Mouse (Mus musculus) heart, postnatal 10 days (tissue): ENCODE results near the gene Erp27. TPM values are rescaled to one million over a fixed set of nuclear protein-coding genes. Genes with fewer than 3 reads are reported as not detected.

Source experiments
- DNase-seq, 2 experiments: peaks; one replicate each; pipeline ENCODE4 v3.0.0; 2021
- intact Hi-C: fragments of 180-260 bp; cut with DNase I; formaldehyde crosslinking; loops from one replicate; pipeline ENCODE4 v1.15.1; 2025
- total RNA-seq, 2 experiments: library from RNA; stranded (reverse); gene quantifications; 2 replicates each; pipeline ENCODE4 v1.2.3; 2021

The Erp27 gene
- total RNA-seq, 2 experiments from 2014 or later: not detected

DNA sequence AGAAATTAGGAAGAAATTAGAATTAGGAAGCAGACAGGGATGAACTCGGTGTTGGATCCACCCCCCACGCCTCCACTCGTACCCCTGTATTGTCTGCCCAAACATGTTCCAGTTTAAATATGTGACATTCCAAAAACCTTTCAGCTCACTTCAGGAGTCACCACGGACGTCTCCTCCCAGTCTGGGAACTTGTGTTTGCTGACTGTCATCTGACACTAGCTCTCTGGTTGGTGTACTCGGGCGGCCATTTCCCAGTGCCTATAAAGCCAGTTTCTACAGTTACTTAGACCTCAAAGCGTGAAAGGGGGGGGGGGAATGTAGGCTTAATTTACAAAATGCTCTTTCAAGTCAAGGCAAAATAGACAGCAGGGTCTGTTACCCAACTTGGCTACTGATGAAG lies 40.3 kb downstream of the Erp27 start:
- intact Hi-C loops: no loop called here
- no peak for DNase-seq

DNA sequence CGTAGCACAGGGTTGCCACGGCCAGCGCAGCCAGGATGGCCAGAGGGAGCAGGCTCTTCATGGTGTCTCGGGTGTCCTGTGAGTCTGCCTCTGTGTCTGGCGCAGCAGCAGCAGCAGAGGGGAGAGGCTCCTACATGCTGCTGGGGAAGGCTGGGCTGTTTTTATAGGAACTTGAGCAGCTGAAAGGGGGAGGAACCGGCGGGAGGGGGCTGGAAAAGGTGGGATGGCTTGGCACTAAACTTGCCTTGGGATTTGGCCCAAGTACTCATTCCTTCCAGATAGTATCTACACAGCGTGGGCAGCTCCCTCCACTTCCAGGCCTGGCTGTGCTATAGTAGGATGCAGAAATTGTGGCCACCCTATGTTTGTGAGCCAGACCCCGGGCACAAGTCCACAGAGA lies 46.3 kb downstream of the Erp27 start, which contains the start of gene Mgp:
Mgp (minus strand) TSS at position 154 of the 400 bp plus-strand sequence.
- peak; percentile 66 to 68 for DNase-seq
- intact Hi-C loops: no loop called here

DNA sequence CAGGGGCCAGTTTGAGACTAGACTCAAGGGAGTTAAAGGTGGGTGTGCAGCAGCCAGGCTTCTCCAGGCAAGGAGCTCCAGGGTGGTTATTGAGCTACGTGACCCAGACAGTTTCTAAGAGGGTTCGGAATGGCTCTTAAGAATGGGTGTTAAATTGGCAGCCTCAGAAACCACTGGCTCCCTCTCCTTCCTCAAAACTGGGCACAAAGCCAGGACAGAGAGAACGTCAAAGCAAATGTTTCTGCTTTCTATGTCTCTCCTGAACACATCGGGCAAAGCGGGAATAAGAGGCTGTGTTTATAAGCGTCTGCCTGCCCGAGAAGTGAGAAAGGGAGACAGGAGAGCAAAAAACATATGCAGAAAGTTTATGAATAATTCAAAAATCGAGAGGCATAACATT lies 47.4 kb downstream of the Erp27 start:
- intact Hi-C loops: no loop called here
- DNase-seq: peak; percentile 50 to 53

DNA sequence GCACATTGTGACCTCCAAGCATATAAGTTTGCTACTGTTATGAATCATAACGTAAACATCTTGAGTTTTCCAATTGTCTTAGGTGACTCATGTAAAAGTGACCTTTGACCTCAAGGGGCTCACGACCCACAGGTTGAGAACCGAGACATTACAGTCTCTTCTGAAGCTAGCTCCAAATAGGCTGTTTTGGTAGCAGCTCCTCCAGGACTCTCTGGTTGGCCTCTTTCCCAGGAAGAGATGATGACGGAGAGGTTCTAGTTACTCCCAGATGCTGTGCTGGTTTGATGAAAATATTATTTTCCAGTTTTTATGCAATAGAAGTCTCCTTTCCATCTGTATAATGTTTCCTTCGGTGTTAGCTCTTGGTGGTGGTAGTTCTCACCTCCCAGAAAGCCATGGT lies 53.1 kb downstream of the Erp27 start:
- intact Hi-C loops: loop anchor here (10.0 kb wide), 1 partner anchor 296 kb away; no protein-coding TSS in a partner anchor
- no peak for DNase-seq

DNA sequence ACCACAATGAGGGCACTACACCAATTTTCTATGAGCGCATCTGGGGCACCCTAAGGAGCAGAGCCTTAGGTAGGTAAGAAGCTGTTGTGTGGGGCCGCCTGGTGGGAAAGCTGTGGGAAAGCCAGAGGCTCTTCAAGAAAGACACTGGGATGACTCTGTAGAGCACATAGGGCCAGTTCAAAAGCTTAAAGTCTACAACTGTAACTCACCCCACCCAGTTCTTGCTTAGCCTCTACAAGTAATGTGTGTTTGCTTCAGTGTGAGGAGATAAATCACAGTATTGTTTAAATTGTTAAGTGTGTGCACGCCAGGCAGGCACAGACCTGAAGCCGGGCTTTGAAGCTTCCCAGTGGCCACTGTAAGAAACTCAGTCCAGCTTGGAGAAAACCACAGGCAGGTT lies 55.8 kb downstream of the Erp27 start:
- no peak for DNase-seq
- intact Hi-C loops: loop anchor here (10.0 kb wide), 1 partner anchor 299 kb away; no protein-coding TSS in a partner anchor

DNA sequence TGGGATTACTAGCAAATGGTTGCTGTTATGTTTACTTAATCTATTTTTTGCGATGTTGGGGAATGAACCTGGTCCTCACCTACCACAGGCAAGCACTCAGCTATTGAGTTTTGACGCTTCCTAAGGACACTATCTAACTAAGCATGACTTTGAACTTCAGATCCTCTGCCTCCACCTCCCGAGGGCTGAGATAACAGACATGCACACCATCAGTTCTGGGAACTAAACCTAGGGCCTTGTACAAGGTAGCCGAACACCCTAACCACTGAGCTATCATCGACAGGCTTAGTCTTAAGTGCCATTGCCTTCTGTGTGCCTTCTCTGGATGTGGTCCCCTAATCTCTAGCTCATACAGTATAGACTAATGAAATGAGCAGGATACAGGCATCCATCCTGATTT lies 56.6 kb downstream of the Erp27 start:
- intact Hi-C loops: loop anchor here (10.0 kb wide), 1 partner anchor 299 kb away; no protein-coding TSS in a partner anchor
- DNase-seq: no peak

DNA sequence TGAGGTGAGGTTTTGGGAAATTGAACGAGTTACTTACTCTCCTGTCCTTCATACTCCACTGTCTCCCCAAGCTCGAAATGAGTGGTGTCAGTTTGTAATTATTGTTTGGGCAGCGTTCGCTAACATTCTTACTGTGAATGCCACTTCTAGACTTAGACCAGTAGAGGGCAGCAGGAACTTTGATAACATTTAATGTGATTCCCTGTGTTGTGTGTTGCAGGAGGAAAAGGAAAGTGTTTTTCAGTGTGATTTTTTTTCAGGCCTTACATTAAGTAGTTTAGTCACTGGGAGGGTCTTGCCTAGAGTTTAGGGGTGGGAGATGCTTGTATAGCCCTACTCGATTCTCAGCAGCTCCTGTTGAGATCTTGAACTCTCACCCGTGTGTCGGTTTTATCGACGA lies 61.0 kb downstream of the Erp27 start:
- intact Hi-C loops: loop anchor here (1.0 to 10.0 kb wide), 4 partner anchors 59 to 304 kb away; no protein-coding TSS in a partner anchor
- DNase-seq: peak; percentile 55 to 68

DNA sequence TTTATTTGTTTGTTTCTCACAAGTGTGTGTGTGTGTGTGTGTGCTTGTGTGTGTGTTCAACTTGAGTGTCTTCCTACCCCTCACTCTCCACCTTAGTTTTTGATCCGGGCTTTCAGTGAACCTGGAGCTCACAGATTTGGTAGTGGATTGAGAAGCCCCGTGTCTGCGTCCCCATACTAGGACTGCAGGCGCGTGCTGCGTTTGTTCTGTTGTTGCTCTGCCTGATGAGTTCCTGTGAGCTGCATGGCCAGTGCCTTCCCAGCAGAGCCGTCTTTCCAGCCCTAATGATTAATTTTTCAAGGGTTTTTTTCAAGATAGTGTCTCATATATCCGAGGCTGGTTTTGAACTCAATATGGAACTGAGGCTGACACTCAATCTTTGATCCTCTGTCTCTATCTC lies 63.6 kb downstream of the Erp27 start:
- peak in 1 of 2 experiments; percentile 32 for DNase-seq
- intact Hi-C loops: no loop called here

DNA sequence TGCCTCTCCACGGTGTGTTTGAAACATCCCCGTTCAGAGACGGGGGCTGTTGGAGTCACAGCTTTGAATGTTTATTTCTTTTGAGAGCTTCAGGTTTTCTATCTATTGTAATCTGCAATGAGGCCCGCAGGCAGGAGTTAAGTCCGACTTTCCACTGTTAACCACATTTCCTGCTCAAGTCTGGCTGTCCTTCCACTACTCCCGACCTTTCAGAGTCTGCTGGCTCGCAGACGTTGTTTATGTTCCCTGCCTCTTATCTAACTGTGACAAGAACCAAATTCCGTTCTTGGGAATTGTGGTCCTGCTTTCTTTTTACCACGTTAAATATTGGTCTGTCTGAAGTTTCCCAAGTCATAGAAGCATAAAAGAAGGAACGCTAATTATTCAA lies 64.1 kb downstream of the Erp27 start:
- intact Hi-C loops: loop anchor here (2.0 kb wide), 2 partner anchors 27 to 53 kb away; partner anchors contain the start of gene Hist4h4
- peak in 1 of 2 experiments; percentile 75 for DNase-seq

Other genes starting within 250 kb of the Erp27 start
- gene Gucy2c, start 140.4 kb downstream of the Erp27 start, total RNA-seq: not detected
- 10 to 100 TPM; 20.5 to 22.3 TPM for gene Hist4h4, start 117.8 kb downstream of the Erp27 start, total RNA-seq
- gene H2afj, start 113.9 kb downstream of the Erp27 start, total RNA-seq: 10 to 100 TPM; 35.3 to 42.5 TPM
- 1 to 10 TPM; 1.0 to 1.8 TPM for gene BC049715, start 94.6 kb downstream of the Erp27 start, total RNA-seq
- 10 to 100 TPM; 79.6 to 85.0 TPM for gene Wbp11, start 93.9 kb downstream of the Erp27 start, total RNA-seq
- gene Smco3, start 86.7 kb downstream of the Erp27 start, total RNA-seq: under 1 TPM; 0.17 TPM
- 10 to 100 TPM; 11.9 to 13.2 TPM for gene Art4, start 64.4 kb downstream of the Erp27 start, total RNA-seq
- 100 to 1,000 TPM; 312 to 380 TPM for gene Mgp, start 46.4 kb downstream of the Erp27 start, total RNA-seq
- gene Pde6h, start 1.7 kb upstream of the Erp27 start, total RNA-seq: not detected
- 10 to 100 TPM; 37.4 to 45.4 TPM for gene Arhgdib, start 19.7 kb upstream of the Erp27 start, total RNA-seq
- 1 to 10 TPM; 8.9 to 9.4 TPM for gene Rerg, start 248.3 kb upstream of the Erp27 start, total RNA-seq